Mouse (Mus musculus) CH12.LX (cell line): ENCODE data around the gene Zc3hav1l.

Source experiments
- CHD2 ChIP-seq: IDR thresholded peaks from 2 replicates; pipeline ENCODE4 v1.6.1; 2011; ENCODE audit warnings: low read length, improper control_type of control experiment
- CTCF ChIP-seq, 2 experiments: IDR thresholded peaks in 1 of 2; conservative IDR thresholded peaks in 1 of 2; 2 replicates each; pipeline ENCODE4 v1.5.1; 2011 to 2012; ENCODE audit warnings: low read depth in 2 of 2, low read length in 2 of 2, improper control_type of control experiment in 1 of 2, inconsistent platforms in 1 of 2, mild to moderate bottlenecking in 1 of 2, moderate library complexity in 1 of 2
- EP300 ChIP-seq: IDR thresholded peaks from 2 replicates; pipeline ENCODE4 v1.6.1; 2011; ENCODE audit warnings: low read length, improper control_type of control experiment
- JUN ChIP-seq: IDR thresholded peaks from 2 replicates; pipeline ENCODE4 v1.6.1; 2011; ENCODE audit warnings: low read depth, mild to moderate bottlenecking, low read length, improper control_type of control experiment, moderate library complexity; ENCODE audit not compliant: insufficient read depth
- MAFK ChIP-seq: IDR thresholded peaks from 2 replicates; pipeline ENCODE4 v1.6.1; 2011; ENCODE audit warnings: low read length, improper control_type of control experiment; ENCODE audit not compliant: insufficient replicate concordance
- POLR2AphosphoS2 ChIP-seq: IDR thresholded peaks from 2 replicates; pipeline ENCODE4 v1.6.1; 2011; ENCODE audit warnings: low read depth, low read length, improper control_type of control experiment
- SMC3 ChIP-seq: IDR thresholded peaks from 2 replicates; pipeline ENCODE4 v1.6.1; 2011; ENCODE audit warnings: low read depth, low read length, improper control_type of control experiment
- USF1 ChIP-seq: IDR thresholded peaks from 2 replicates; pipeline ENCODE4 v1.6.1; 2014; ENCODE audit warnings: low read depth, mild to moderate bottlenecking, inconsistent platforms, low read length, improper control_type of control experiment

GRCm38 (mm10) chr6:38347875-38348274, 48.8 kb upstream of the Zc3hav1l start:
- no peak for TF ChIP-seq JUN
- no peak for TF ChIP-seq EP300
- TF ChIP-seq SMC3, result no peak
- TF ChIP-seq CTCF (conservative IDR thresholded peaks at IDR 0.05 in 1 of 2, IDR thresholded peaks at IDR 0.05 in 1 of 2; ENCODE audit: low read depth in 2 of 2, low read length in 2 of 2), result no peak
- TF ChIP-seq MAFK, result no peak
- TF ChIP-seq POLR2AphosphoS2, result no peak
- no peak for TF ChIP-seq CHD2
- TF ChIP-seq USF1, result no peak
